Mouse (Mus musculus): ENCODE data around the gene Atp2a1. TPM values are rescaled to one million over a fixed set of nuclear protein-coding genes. Genes with fewer than 3 reads are reported as not detected.
A peak's percentile ranks its signal among the peaks of the same experiment; 100 is the strongest.

Gene Atp2a1
- polyA plus RNA-seq (2016; fragmentation: Nextera tagmentation; extraction: Ambion mirVana), result 0.57 and 0.58 TPM in 2 replicates

GRCm38 (mm10) chr7:126463004-126463403, at the start of gene Atp2a1:
TSS of gene Atp2a1 (minus strand) at chr7:126463108.
- H3K36me3 ChIP-seq, result peaks cover 20% of the 10 kb centered on the region
- no peak for ATAC-seq (ENCODE audit: low FRiP score, low read depth)
- H3K27me3 ChIP-seq, result 0 out of 2 replicates have a peak, but pooled peaks cover 3% of the 10 kb centered on the region
- H3K9ac ChIP-seq (replicated peaks), result no peak within 1 kb of the TSS
- no peak within 1 kb of the TSS for H3K4me2 ChIP-seq (replicated peaks)
- H3K4me3 ChIP-seq, result no peak within 1 kb of the TSS
- no peak within 1 kb of the TSS for H3K27ac ChIP-seq (replicated peaks)
- 40% methylated on average over 5 of the region's 5 CpGs for WGBS
- no peaks in the 10 kb centered on the region for H3K4me1 ChIP-seq
- no peaks in the 10 kb centered on the region for H3K9me3 ChIP-seq

DNA sequence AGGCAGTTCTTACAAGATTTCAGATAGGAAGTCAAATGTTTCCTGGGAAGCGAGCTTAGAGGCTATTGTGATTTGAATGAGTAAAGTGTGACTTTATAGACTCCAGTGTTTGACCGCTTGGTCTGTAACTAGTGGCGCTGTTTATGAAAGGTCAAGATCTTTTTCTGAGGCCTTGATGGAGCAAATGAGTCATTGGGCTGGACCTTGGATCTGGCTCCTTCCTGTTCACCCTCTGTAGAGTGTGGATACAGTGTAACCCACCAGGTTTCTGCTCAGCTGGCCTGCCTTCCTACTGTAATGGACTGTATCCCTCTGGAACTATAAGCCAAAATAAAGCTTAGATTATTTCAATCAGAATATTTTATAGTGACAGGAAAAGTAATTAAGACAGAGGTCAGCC, 48.4 kb upstream of the Atp2a1 start:
- Histone ChIP-seq H3K27me3 (no peaks in the 10 kb centered on the region), H3K4me1 (no peaks in the 10 kb centered on the region), H3K36me3 (no peaks in the 10 kb centered on the region), H3K9ac (replicated peaks) (no peak overlapping the region), H3K27ac (replicated peaks) (no peak overlapping the region), H3K9me3 (no peaks in the 10 kb centered on the region), H3K4me2 (replicated peaks) (no peak overlapping the region), H3K4me3 (no peak overlapping the region)
- 89% methylated on average over 3 of the region's 3 CpGs for WGBS
- ATAC-seq (ENCODE audit: low FRiP score, low read depth), result no peak

DNA sequence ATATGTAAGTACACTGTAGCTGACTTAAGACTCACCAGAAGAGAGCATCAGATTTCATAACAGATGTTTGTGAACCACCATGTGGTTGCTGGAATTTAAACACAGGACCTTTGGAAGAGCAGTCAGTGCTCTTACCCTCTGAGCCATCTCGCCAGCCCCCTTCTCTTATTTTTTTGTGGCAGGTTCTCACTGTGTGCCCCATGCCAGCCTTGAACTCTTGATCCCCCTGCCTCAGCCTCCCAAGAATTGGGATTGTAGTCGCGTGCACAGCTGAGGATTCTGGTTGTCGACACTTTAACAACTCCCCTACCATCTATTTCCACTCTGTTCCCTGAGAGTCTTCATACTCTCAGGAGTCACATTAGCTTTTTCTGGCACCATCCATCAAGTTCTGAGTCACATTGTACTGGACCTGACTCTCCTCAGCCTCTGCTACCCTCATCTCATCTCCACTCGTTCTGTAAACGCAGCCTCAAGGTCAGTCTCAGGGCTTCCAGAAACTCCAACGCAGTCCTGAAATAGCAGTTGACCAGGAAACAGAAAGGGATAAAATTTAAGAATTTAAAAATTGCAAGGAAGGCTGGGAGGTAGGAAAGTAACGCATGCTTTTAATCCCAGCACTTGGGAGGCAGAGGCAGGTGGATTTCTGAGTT, 44.3 kb upstream of the Atp2a1 start:
- Histone ChIP-seq H3K36me3 (no peaks in the 10 kb centered on the region), H3K9ac (replicated peaks) (no peak overlapping the region), H3K4me3 (no peak overlapping the region), H3K27ac (replicated peaks) (no peak overlapping the region), H3K4me1 (peaks cover 6% of the 10 kb centered on the region; the same call in 1 of the 2 replicates), H3K4me2 (replicated peaks) (no peak overlapping the region), H3K9me3 (no peaks in the 10 kb centered on the region), H3K27me3 (no peaks in the 10 kb centered on the region)
- WGBS, result 89% methylated on average over 8 of the region's 8 CpGs
- no peak for ATAC-seq (ENCODE audit: low FRiP score, low read depth)

DNA sequence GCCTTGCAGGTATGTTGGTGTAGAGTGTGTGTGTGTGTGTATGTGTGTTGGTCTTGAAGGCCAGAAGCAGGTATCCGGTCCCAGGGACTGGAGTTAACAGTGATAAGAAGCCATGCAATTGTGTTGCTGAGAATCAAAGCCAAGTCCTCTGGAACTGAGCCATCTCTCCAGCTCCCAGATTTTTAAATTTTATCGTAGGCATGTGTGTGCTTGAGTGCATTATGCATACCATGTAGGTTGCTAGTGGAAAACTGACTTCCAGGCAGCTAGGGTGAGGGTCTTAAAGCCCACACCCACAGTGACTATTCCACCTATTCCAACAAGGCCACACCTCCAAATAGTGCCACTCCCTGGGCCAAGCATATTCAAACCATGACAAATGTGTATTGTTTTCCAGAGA, 42.0 kb upstream of the Atp2a1 start:
- ATAC-seq (ENCODE audit: low FRiP score, low read depth), result no peak
- 96% methylated on average over 2 of the region's 2 CpGs for WGBS
- Histone ChIP-seq H3K36me3 (peaks cover 14% of the 10 kb centered on the region), H3K9me3 (no peaks in the 10 kb centered on the region), H3K4me3 (no peak overlapping the region), H3K4me2 (replicated peaks) (no peak overlapping the region), H3K27me3 (no peaks in the 10 kb centered on the region), H3K4me1 (peaks cover 18% of the 10 kb centered on the region), H3K27ac (replicated peaks) (no peak overlapping the region), H3K9ac (replicated peaks) (no peak overlapping the region)

GRCm38 (mm10) chr7:126503273-126503878, 40.5 kb upstream of the Atp2a1 start, which contains the start of gene Atxn2l:
TSS of gene Atxn2l (minus strand) at chr7:126503437.
- peak within 1 kb of the TSS; percentile 68 for H3K4me2 ChIP-seq (replicated peaks)
- peak within 1 kb of the TSS; percentile 100 for H3K27ac ChIP-seq (replicated peaks)
- H3K4me1 ChIP-seq, result peaks cover 18% of the 10 kb centered on the region
- no peaks in the 10 kb centered on the region for H3K27me3 ChIP-seq
- H3K9me3 ChIP-seq, result no peaks in the 10 kb centered on the region
- ATAC-seq (ENCODE audit: low FRiP score, low read depth), result peak; percentile 86
- peak within 1 kb of the TSS; percentile 99 for H3K9ac ChIP-seq (replicated peaks)
- H3K36me3 ChIP-seq, result peaks cover 29% of the 10 kb centered on the region
- H3K4me3 ChIP-seq, result peak within 1 kb of the TSS; percentile 100
- whole genome bisulfite sequencing, result under 1% methylated on average over 71 of the region's 72 CpGs

DNA sequence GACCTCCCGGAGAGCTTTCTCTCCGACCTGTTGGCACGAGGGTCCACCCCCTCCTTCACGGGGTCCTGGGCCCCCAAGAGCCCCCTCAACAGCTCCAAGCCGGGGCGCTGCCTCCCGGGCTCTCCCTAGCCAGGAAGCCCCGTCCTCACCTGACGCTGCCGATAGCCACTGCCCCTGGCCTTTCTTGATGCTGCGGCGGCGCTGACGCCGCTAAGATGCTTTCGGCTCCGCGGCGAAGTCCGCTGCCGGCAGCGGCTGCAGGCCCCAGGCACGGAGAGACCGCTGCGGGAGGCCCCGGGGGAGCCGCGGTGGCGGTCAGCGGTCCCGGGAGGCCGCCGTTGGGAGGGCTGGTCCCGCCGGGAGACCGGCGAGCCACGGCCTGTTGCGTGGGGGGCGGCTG, 39.8 kb upstream of the Atp2a1 start:
- no peaks in the 10 kb centered on the region for H3K27me3 ChIP-seq
- H3K27ac ChIP-seq (replicated peaks), result peak overlapping the region; percentile 100
- ATAC-seq (ENCODE audit: low FRiP score, low read depth), result no peak
- peaks cover 18% of the 10 kb centered on the region for H3K4me1 ChIP-seq
- 0% methylated on average over 40 of the region's 40 CpGs for WGBS
- peak overlapping the region; percentile 99 for H3K9ac ChIP-seq (replicated peaks)
- peak overlapping the region; percentile 100 for H3K4me3 ChIP-seq
- H3K4me2 ChIP-seq (replicated peaks), result peak overlapping the region; percentile 68
- H3K36me3 ChIP-seq, result peaks cover 36% of the 10 kb centered on the region
- H3K9me3 ChIP-seq, result no peaks in the 10 kb centered on the region

GRCm38 (mm10) chr7:126502023-126502741, 39.3 kb upstream of the Atp2a1 start:
- Histone ChIP-seq H3K4me1 (peaks cover 18% of the 10 kb centered on the region), H3K9ac (replicated peaks) (peak overlapping the region; percentile 99), H3K4me3 (peak overlapping the region; percentile 100), H3K9me3 (no peaks in the 10 kb centered on the region), H3K4me2 (replicated peaks) (peak overlapping the region; percentile 68), H3K27me3 (no peaks in the 10 kb centered on the region), H3K36me3 (peaks cover 41% of the 10 kb centered on the region), H3K27ac (replicated peaks) (peak overlapping the region; percentile 100)
- peak; percentile 88 for ATAC-seq (ENCODE audit: low FRiP score, low read depth)
- WGBS, result under 1% methylated on average over 49 of the region's 57 CpGs

DNA sequence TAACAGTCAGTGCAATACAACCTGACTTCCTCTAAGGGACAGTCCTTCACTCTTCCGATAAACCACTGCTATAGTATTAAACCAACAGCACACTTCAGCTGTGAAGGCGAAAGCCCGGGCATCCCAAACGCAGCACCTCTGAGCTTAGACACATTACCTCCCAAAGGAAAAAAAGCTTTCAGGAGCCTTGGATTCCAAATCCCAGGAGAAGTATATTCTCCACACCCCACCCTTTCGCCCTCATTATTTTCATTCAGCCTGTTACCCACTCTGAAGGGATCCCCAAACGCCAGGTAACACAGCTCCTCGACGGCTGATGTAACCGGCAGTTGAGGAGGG, 38.7 kb upstream of the Atp2a1 start:
- Histone ChIP-seq H3K4me1 (peaks cover 18% of the 10 kb centered on the region), H3K4me2 (replicated peaks) (peak overlapping the region; percentile 68), H3K9ac (replicated peaks) (peak overlapping the region; percentile 99), H3K27me3 (no peaks in the 10 kb centered on the region), H3K36me3 (peaks cover 46% of the 10 kb centered on the region), H3K4me3 (peak overlapping the region; percentile 100), H3K9me3 (no peaks in the 10 kb centered on the region), H3K27ac (replicated peaks) (peak overlapping the region; percentile 100)
- ATAC-seq (ENCODE audit: low FRiP score, low read depth), result no peak
- WGBS, result 4% methylated on average over 9 of the region's 9 CpGs

- 97% methylated on average over 7 of the region's 7 CpGs for WGBS
- Histone ChIP-seq H3K4me1 (peaks cover 18% of the 10 kb centered on the region), H3K4me2 (replicated peaks) (no peak overlapping the region), H3K27ac (replicated peaks) (no peak overlapping the region), H3K4me3 (no peak overlapping the region), H3K9me3 (no peaks in the 10 kb centered on the region), H3K36me3 (peaks cover 69% of the 10 kb centered on the region), H3K27me3 (no peaks in the 10 kb centered on the region), H3K9ac (replicated peaks) (no peak overlapping the region; the same call in 1 of the 2 replicates)
- ATAC-seq (ENCODE audit: low FRiP score, low read depth), result no peak
Observed at GRCm38 (mm10) chr7:126499416-126499815, 36.5 kb upstream of the Atp2a1 start.

DNA sequence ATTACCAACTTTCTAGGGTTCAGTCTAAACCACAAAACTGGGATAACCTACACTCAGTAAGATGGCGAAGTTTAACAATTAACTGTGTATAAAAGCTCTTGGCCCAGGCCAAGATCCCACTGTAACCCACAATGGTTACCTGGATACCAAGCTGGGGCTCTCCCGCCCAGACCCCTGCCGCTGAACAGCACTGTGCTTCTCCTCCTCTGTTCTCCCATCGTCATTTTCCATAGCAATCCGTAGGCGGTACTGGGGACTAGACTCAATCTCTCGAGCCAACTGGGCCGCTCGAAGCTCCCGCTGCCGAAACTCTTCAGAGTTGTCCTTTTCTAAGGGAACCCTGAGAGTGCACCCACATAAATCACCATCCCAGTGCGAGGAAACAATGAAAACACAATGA, 35.1 kb upstream of the Atp2a1 start:
- ATAC-seq (ENCODE audit: low FRiP score, low read depth), result no peak
- peaks cover 12% of the 10 kb centered on the region for H3K4me1 ChIP-seq
- H3K36me3 ChIP-seq, result peaks cover 83% of the 10 kb centered on the region
- H3K27me3 ChIP-seq, result no peaks in the 10 kb centered on the region
- no peak overlapping the region for H3K4me2 ChIP-seq (replicated peaks)
- no peak overlapping the region for H3K4me3 ChIP-seq
- H3K9ac ChIP-seq (replicated peaks), result no peak overlapping the region
- no peaks in the 10 kb centered on the region for H3K9me3 ChIP-seq
- no peak overlapping the region for H3K27ac ChIP-seq (replicated peaks)
- WGBS, result 95% methylated on average over 12 of the region's 12 CpGs

GRCm38 (mm10) chr7:126496475-126496874, 33.6 kb upstream of the Atp2a1 start:
- WGBS, result 92% methylated on average over 5 of the region's 5 CpGs
- H3K9ac ChIP-seq (replicated peaks), result no peak overlapping the region
- H3K27me3 ChIP-seq, result no peaks in the 10 kb centered on the region
- H3K4me1 ChIP-seq, result peaks cover 11% of the 10 kb centered on the region
- H3K27ac ChIP-seq (replicated peaks), result no peak overlapping the region
- peaks cover 98% of the 10 kb centered on the region for H3K36me3 ChIP-seq
- no peak for ATAC-seq (ENCODE audit: low FRiP score, low read depth)
- H3K4me2 ChIP-seq (replicated peaks), result no peak overlapping the region
- H3K9me3 ChIP-seq, result no peaks in the 10 kb centered on the region
- no peak overlapping the region for H3K4me3 ChIP-seq

GRCm38 (mm10) chr7:126494120-126494519, 31.2 kb upstream of the Atp2a1 start:
- Histone ChIP-seq H3K27ac (replicated peaks) (no peak overlapping the region), H3K4me2 (replicated peaks) (no peak overlapping the region), H3K36me3 (peaks cover 98% of the 10 kb centered on the region), H3K4me1 (no peaks in the 10 kb centered on the region), H3K9ac (replicated peaks) (no peak overlapping the region), H3K9me3 (no peaks in the 10 kb centered on the region), H3K27me3 (no peaks in the 10 kb centered on the region), H3K4me3 (no peak overlapping the region)
- WGBS, result 93% methylated on average over 6 of the region's 6 CpGs
- ATAC-seq (ENCODE audit: low FRiP score, low read depth), result no peak
